Mouse (Mus musculus): ENCODE measurements around the gene Traf7.

GRCm38 (mm10) chr17:24474557-24474956 is 53.2 kb downstream of the Traf7 start:
- no peak for TF ChIP-seq MAFK (IDR thresholded peaks at IDR 0.05; ENCODE audit: insufficient read depth, low read depth, low read length)
- TF ChIP-seq CHD2 (IDR thresholded peaks at IDR 0.05; ENCODE audit: low read depth, low read length) = no peak
- TF ChIP-seq HCFC1 (IDR thresholded peaks at IDR 0.05; ENCODE audit: borderline replicate concordance, insufficient read depth, low read length) = no peak
- TF ChIP-seq ZNF384 (IDR thresholded peaks at IDR 0.05; ENCODE audit: low read depth, low read length) = no peak
- TF ChIP-seq ZC3H11A (IDR thresholded peaks at IDR 0.05; ENCODE audit: borderline replicate concordance, low read depth, low read length) = no peak
